Mouse (Mus musculus) induced T-regulatory cell, adult 2 months (primary cell): ENCODE measurements at regions not wholly inside any gene's neighbourhood (a gene's known extent, or its start where the extent isn't known, plus 50 kb on each side); places are given as distances from the start of the nearest gene placed in this dataset.
A peak's percentile ranks its signal among the peaks of the same experiment; 100 is the strongest.
"Not testable (repeated sequence)": the region's sequence is repeated elsewhere in the genome, so short reads cannot be mapped to it uniquely, and the experiment has no call there.

ENCODE experiments used
- DNase-seq: peaks from one replicate; pipeline ENCODE4 v3.0.0-alpha.2; 2012; ENCODE audit warnings: low read depth

GRCm38 (mm10) chr14:86315974-86316373 is 825.1 kb downstream of the Diaph3 start:
- no peak for DNase-seq

- DNase-seq: no peak
Measured at GRCm38 (mm10) chr14:86308949-86309543, 832.0 kb downstream of the Diaph3 start.

- no peak for DNase-seq
Measured at GRCm38 (mm10) chr14:86307806-86308205, 833.2 kb downstream of the Diaph3 start.

- no peak for DNase-seq
Measured at GRCm38 (mm10) chr14:86301666-86302065, 839.4 kb downstream of the Diaph3 start.

GRCm38 (mm10) chr14:86300811-86301210 is 840.2 kb downstream of the Diaph3 start:
- DNase-seq: no peak

GRCm38 (mm10) chr14:86297991-86298390 is 843.0 kb downstream of the Diaph3 start:
- no peak for DNase-seq

GRCm38 (mm10) chr14:86294606-86295005 is 846.4 kb downstream of the Diaph3 start:
- not testable (repeated sequence) for DNase-seq

GRCm38 (mm10) chr14:86293804-86294203 is 847.2 kb downstream of the Diaph3 start:
- no peak for DNase-seq

- no peak for DNase-seq
Measured at GRCm38 (mm10) chr14:86293371-86293770, 847.7 kb downstream of the Diaph3 start.

GRCm38 (mm10) chr14:86290556-86290955 is 850.5 kb downstream of the Diaph3 start:
- DNase-seq: no peak

GRCm38 (mm10) chr14:86261640-86262230 is 879.3 kb downstream of the Diaph3 start:
- DNase-seq: no peak

- no peak for DNase-seq
Measured at GRCm38 (mm10) chr14:86254196-86254595, 886.8 kb downstream of the Diaph3 start.

GRCm38 (mm10) chr14:86251617-86252016 is 889.4 kb downstream of the Diaph3 start:
- no peak for DNase-seq

- no peak for DNase-seq
Measured at GRCm38 (mm10) chr14:86247686-86248085, 893.3 kb downstream of the Diaph3 start.

- no peak for DNase-seq
Measured at GRCm38 (mm10) chr14:86246770-86247169, 894.3 kb downstream of the Diaph3 start.

GRCm38 (mm10) chr14:86243662-86244061 is 897.4 kb downstream of the Diaph3 start:
- DNase-seq: no peak

GRCm38 (mm10) chr14:86242836-86243235 is 898.2 kb downstream of the Diaph3 start:
- no peak for DNase-seq

- no peak for DNase-seq
Measured at GRCm38 (mm10) chr14:86239090-86239489, 901.9 kb downstream of the Diaph3 start.

- DNase-seq: no peak
Measured at GRCm38 (mm10) chr14:86233305-86233704, 907.7 kb downstream of the Diaph3 start.

GRCm38 (mm10) chr14:86230609-86231008 is 910.4 kb downstream of the Diaph3 start:
- peak; percentile 5 for DNase-seq

- DNase-seq: no peak
Measured at GRCm38 (mm10) chr14:86229755-86230154, 911.3 kb downstream of the Diaph3 start.

GRCm38 (mm10) chr14:86215711-86216110 is 925.3 kb downstream of the Diaph3 start:
- DNase-seq: no peak

- no peak for DNase-seq
Measured at GRCm38 (mm10) chr14:86211654-86212053, 929.4 kb downstream of the Diaph3 start.

GRCm38 (mm10) chr14:86204582-86204981 is 936.5 kb downstream of the Diaph3 start:
- no peak for DNase-seq
